Mouse (Mus musculus): ENCODE results near the gene Trpm7. TPM values are rescaled to one million over a fixed set of nuclear protein-coding genes. Genes with fewer than 3 reads are reported as not detected.

Trpm7 gene
- polyA plus RNA-seq, 1 experiment = 13.5 TPM

- Histone ChIP-seq H3K4me3 (ENCODE audit: insufficient read depth, low read depth, low read length) (no peak overlapping the region), H3K4me1 (ENCODE audit: control insufficient read depth, insufficient read depth, low read length) (no peaks in the 10 kb centered on the region), H3K27ac (ENCODE audit: insufficient read depth, low read depth, low read length) (no peak overlapping the region), H3K36me3 (ENCODE audit: control insufficient read depth, insufficient read depth, low read length) (peaks cover 17% of the 10 kb centered on the region), H3K27me3 (replicated peaks; ENCODE audit: control insufficient read depth, insufficient read depth, low read length) (no peaks in the 10 kb centered on the region)
- TF ChIP-seq POLR2A (IDR thresholded peaks at IDR 0.05; ENCODE audit: low read depth, low read length) = no peak
- TF ChIP-seq CTCF (conservative IDR thresholded peaks at IDR 0.05; ENCODE audit: insufficient read depth, insufficient read length, low read depth, low read length) = no peak
- no peak for DNase-seq
- whole genome bisulfite sequencing = 92% methylated on average over 4 of the region's 4 CpGs
These were observed 59.2 kb downstream of the Trpm7 start for GRCm38 (mm10) chr2:126816644-126817347.

- H3K4me3 ChIP-seq (ENCODE audit: insufficient read depth, low read depth, low read length) = no peak overlapping the region
- no peaks in the 10 kb centered on the region for H3K27me3 ChIP-seq (replicated peaks; ENCODE audit: control insufficient read depth, insufficient read depth, low read length)
- peaks cover 19% of the 10 kb centered on the region for H3K36me3 ChIP-seq (ENCODE audit: control insufficient read depth, insufficient read depth, low read length)
- TF ChIP-seq CTCF (conservative IDR thresholded peaks at IDR 0.05; ENCODE audit: insufficient read depth, insufficient read length, low read depth, low read length) (no peak), POLR2A (IDR thresholded peaks at IDR 0.05; ENCODE audit: low read depth, low read length) (no peak)
- H3K4me1 ChIP-seq (ENCODE audit: control insufficient read depth, insufficient read depth, low read length) = no peaks in the 10 kb centered on the region
- H3K27ac ChIP-seq (ENCODE audit: insufficient read depth, low read depth, low read length) = no peak overlapping the region
- WGBS = 11% methylated on average over 1 of the region's 1 CpGs
- DNase-seq = no peak
These were observed 60.2 kb downstream of the Trpm7 start for GRCm38 (mm10) chr2:126815822-126816221.

GRCm38 (mm10) chr2:126801980-126802379, 74.0 kb downstream of the Trpm7 start:
- Histone ChIP-seq H3K27ac (ENCODE audit: insufficient read depth, low read depth, low read length) (no peak overlapping the region), H3K4me3 (ENCODE audit: insufficient read depth, low read depth, low read length) (no peak overlapping the region), H3K36me3 (ENCODE audit: control insufficient read depth, insufficient read depth, low read length) (peaks cover 19% of the 10 kb centered on the region), H3K4me1 (ENCODE audit: control insufficient read depth, insufficient read depth, low read length) (no peaks in the 10 kb centered on the region), H3K27me3 (replicated peaks; ENCODE audit: control insufficient read depth, insufficient read depth, low read length) (no peaks in the 10 kb centered on the region)
- TF ChIP-seq CTCF (conservative IDR thresholded peaks at IDR 0.05; ENCODE audit: insufficient read depth, insufficient read length, low read depth, low read length) (no peak), POLR2A (IDR thresholded peaks at IDR 0.05; ENCODE audit: low read depth, low read length) (no peak)
- WGBS = 97% methylated on average over 3 of the region's 3 CpGs
- DNase-seq = no peak

GRCm38 (mm10) chr2:126798455-126798854, 77.6 kb downstream of the Trpm7 start:
- H3K27ac ChIP-seq (ENCODE audit: insufficient read depth, low read depth, low read length) = no peak overlapping the region
- DNase-seq = no peak
- TF ChIP-seq POLR2A (IDR thresholded peaks at IDR 0.05; ENCODE audit: low read depth, low read length) = no peak
- no peak for TF ChIP-seq CTCF (conservative IDR thresholded peaks at IDR 0.05; ENCODE audit: insufficient read depth, insufficient read length, low read depth, low read length)
- H3K4me3 ChIP-seq (ENCODE audit: insufficient read depth, low read depth, low read length) = no peak overlapping the region
- H3K4me1 ChIP-seq (ENCODE audit: control insufficient read depth, insufficient read depth, low read length) = no peaks in the 10 kb centered on the region
- 79% methylated on average over 5 of the region's 5 CpGs for WGBS
- no peaks in the 10 kb centered on the region for H3K27me3 ChIP-seq (replicated peaks; ENCODE audit: control insufficient read depth, insufficient read depth, low read length)
- H3K36me3 ChIP-seq (ENCODE audit: control insufficient read depth, insufficient read depth, low read length) = peaks cover 30% of the 10 kb centered on the region

GRCm38 (mm10) chr2:126795708-126796107, 80.3 kb downstream of the Trpm7 start:
- DNase-seq = no peak
- TF ChIP-seq POLR2A (IDR thresholded peaks at IDR 0.05; ENCODE audit: low read depth, low read length) (no peak), CTCF (conservative IDR thresholded peaks at IDR 0.05; ENCODE audit: insufficient read depth, insufficient read length, low read depth, low read length) (peak; percentile 38; the same call in 1 of the 2 replicates)
- H3K4me1 ChIP-seq (ENCODE audit: control insufficient read depth, insufficient read depth, low read length) = no peaks in the 10 kb centered on the region
- WGBS = 83% methylated on average over 3 of the region's 3 CpGs
- no peaks in the 10 kb centered on the region for H3K27me3 ChIP-seq (replicated peaks; ENCODE audit: control insufficient read depth, insufficient read depth, low read length)
- H3K27ac ChIP-seq (ENCODE audit: insufficient read depth, low read depth, low read length) = no peak overlapping the region
- H3K4me3 ChIP-seq (ENCODE audit: insufficient read depth, low read depth, low read length) = no peak overlapping the region
- H3K36me3 ChIP-seq (ENCODE audit: control insufficient read depth, insufficient read depth, low read length) = peaks cover 40% of the 10 kb centered on the region

GRCm38 (mm10) chr2:126792611-126793010, 83.4 kb downstream of the Trpm7 start:
- TF ChIP-seq CTCF (conservative IDR thresholded peaks at IDR 0.05; ENCODE audit: insufficient read depth, insufficient read length, low read depth, low read length) (no peak), POLR2A (IDR thresholded peaks at IDR 0.05; ENCODE audit: low read depth, low read length) (no peak)
- DNase-seq = no peak

GRCm38 (mm10) chr2:126787721-126788342, 88.2 kb downstream of the Trpm7 start:
- Histone ChIP-seq H3K4me1 (ENCODE audit: control insufficient read depth, insufficient read depth, low read length) (no peaks in the 10 kb centered on the region), H3K27me3 (replicated peaks; ENCODE audit: control insufficient read depth, insufficient read depth, low read length) (no peaks in the 10 kb centered on the region), H3K4me3 (ENCODE audit: insufficient read depth, low read depth, low read length) (no peak overlapping the region), H3K36me3 (ENCODE audit: control insufficient read depth, insufficient read depth, low read length) (peaks cover 11% of the 10 kb centered on the region), H3K27ac (ENCODE audit: insufficient read depth, low read depth, low read length) (no peak overlapping the region)
- no peak for TF ChIP-seq POLR2A (IDR thresholded peaks at IDR 0.05; ENCODE audit: low read depth, low read length)
- TF ChIP-seq CTCF (conservative IDR thresholded peaks at IDR 0.05; ENCODE audit: insufficient read depth, insufficient read length, low read depth, low read length) = no peak
- WGBS = 21% methylated on average over 9 of the region's 9 CpGs
- DNase-seq = no peak

More at GRCm38 (mm10) chr2:126792611-126793010, 83.4 kb downstream of the Trpm7 start:
- H3K27me3 ChIP-seq (replicated peaks; ENCODE audit: control insufficient read depth, insufficient read depth, low read length) = no peaks in the 10 kb centered on the region
- no peak overlapping the region for H3K4me3 ChIP-seq (ENCODE audit: insufficient read depth, low read depth, low read length)
- 70% methylated on average over 5 of the region's 5 CpGs for WGBS
- H3K36me3 ChIP-seq (ENCODE audit: control insufficient read depth, insufficient read depth, low read length) = peaks cover 28% of the 10 kb centered on the region
- no peak overlapping the region for H3K27ac ChIP-seq (ENCODE audit: insufficient read depth, low read depth, low read length)
- no peaks in the 10 kb centered on the region for H3K4me1 ChIP-seq (ENCODE audit: control insufficient read depth, insufficient read depth, low read length)

Data from kidney, adult 2 months (tissue).